9 mouse cellular contexts compared by ENCODE assay signal in genomic region chr4:53263776-53264175, GRCm38 (mm10).
DNase-seq lines count a peak whose midpoint lies in the region; ATAC-seq and TF ChIP-seq lines count a peak whose summit lies in the region.
"Had no signal": no experiment of that assay in that cellular context is flagged by ENCODE, and none has a peak within 500 bp of the region (broad histone marks: within the 10 kb centered on the region; RNA-seq: fewer than 3 reads in every experiment).

No protein-coding gene starts in this region.

- peak overlapping the region; percentile 89 for H3K27ac ChIP-seq in MEL (ENCODE audit: control insufficient read depth, low read depth, low read length)
- peak overlapping the region; percentile 50 for H3K27ac ChIP-seq in lung, embryonic 16.5 days (ENCODE audit: low read length)
- H3K27ac ChIP-seq: liver, embryonic 14.5 days had no signal

- H3K36me3 ChIP-seq in MEL (ENCODE audit: control insufficient read depth in 1 of 2, insufficient read depth in 2 of 2, low read length in 2 of 2): peaks cover 2 to 38% of the 10 kb centered on the region in 2 experiments
- no peaks in the 10 kb centered on the region for H3K36me3 ChIP-seq in lung, embryonic 16.5 days (ENCODE audit: control insufficient read depth, insufficient read depth, low read length)

- H3K4me1 ChIP-seq in MEL (ENCODE audit: control insufficient read depth in 1 of 2, insufficient read depth in 2 of 2, low read length in 2 of 2): peaks cover 12 to 42% of the 10 kb centered on the region in 2 experiments
- H3K4me1 ChIP-seq in lung, embryonic 16.5 days (replicated peaks; ENCODE audit: control insufficient read depth, insufficient read depth, low read length): peaks cover 15% of the 10 kb centered on the region

- TF ChIP-seq CTCF in MEL (IDR thresholded peaks at IDR 0.05 in 2 of 3, conservative IDR thresholded peaks at IDR 0.05 in 1 of 3; ENCODE audit: control insufficient read depth in 1 of 3, insufficient read depth in 1 of 3, low read depth in 2 of 3, low read length in 3 of 3, poor library complexity in 1 of 3, severe bottlenecking in 1 of 3): no peak

- no peaks in the 10 kb centered on the region for H3K27me3 ChIP-seq in MEL (ENCODE audit: control insufficient read depth in 1 of 2, insufficient read depth in 2 of 2, low read length in 2 of 2)
- no peaks in the 10 kb centered on the region for H3K27me3 ChIP-seq in lung, embryonic 16.5 days (ENCODE audit: control insufficient read depth, insufficient read depth, low read depth, low read length)

- no peak for TF ChIP-seq POLR2A in MEL (IDR thresholded peaks at IDR 0.05; ENCODE audit: control insufficient read depth in 1 of 2, insufficient read depth in 1 of 2, low read depth in 1 of 2, low read length in 2 of 2, poor library complexity in 1 of 2)

- DNase-seq in MEL (ENCODE audit: low read depth, low spot score): peak; percentile 28
- peak; percentile 65 for DNase-seq in cerebellum, adult 11-12 months
- peak; percentile 51 to 69 for DNase-seq in frontal cortex, postnatal 14 days (ENCODE audit: low spot score in 2 of 2)
- DNase-seq in heart, postnatal 4 days: peak; percentile 92
- DNase-seq in layer of hippocampus, adult 11-12 months (ENCODE audit: low spot score): peak; percentile 81
- DNase-seq in right cerebral cortex, postnatal 10 days (ENCODE audit: low spot score in 2 of 2): peak; percentile 84 to 88

- TF ChIP-seq EP300 in MEL (IDR thresholded peaks at IDR 0.05; ENCODE audit: low read depth in 1 of 2, low read length in 2 of 2): no peak

- 19% methylated on average over 13 of the region's 13 CpGs for WGBS in lung, embryonic 16.5 days

- peaks cover 24% of the 10 kb centered on the region for H3K79me2 ChIP-seq in MEL (ENCODE audit: control insufficient read depth, insufficient read depth, low read length, poor library complexity)

- H3K9me3 ChIP-seq in MEL (replicated peaks; ENCODE audit: insufficient read depth, low read length): no peaks in the 10 kb centered on the region
- 0 out of 2 replicates have a peak, but pooled peaks cover 5% of the 10 kb centered on the region for H3K9me3 ChIP-seq in lung, embryonic 16.5 days (ENCODE audit: control insufficient read depth, low read length)

- peak overlapping the region; percentile 9; the same call in 1 of the 2 replicates for H3K4me2 ChIP-seq in lung, embryonic 16.5 days (ENCODE audit: low read depth, low read length)

- no peak overlapping the region for H3K4me3 ChIP-seq in MEL (ENCODE audit: control insufficient read depth in 1 of 2, insufficient read depth in 1 of 2, low read depth in 2 of 2, low read length in 2 of 2)
- no peak overlapping the region for H3K4me3 ChIP-seq in lung, embryonic 16.5 days (ENCODE audit: low read length)

- no peak for TF ChIP-seq RAD21 in MEL (IDR thresholded peaks at IDR 0.05; ENCODE audit: low read depth, low read length)

- H3K9ac ChIP-seq in MEL (ENCODE audit: control insufficient read depth, low read depth, low read length, poor library complexity, severe bottlenecking): peak overlapping the region; percentile 36
- H3K9ac ChIP-seq in lung, embryonic 16.5 days (ENCODE audit: low read length): peak overlapping the region; percentile 22; the same call in 1 of the 2 replicates
- H3K9ac ChIP-seq: liver, embryonic 14.5 days had no signal

- peak; percentile 99 for ATAC-seq in lung, embryonic 16.5 days (ENCODE audit: low read depth)
- ATAC-seq in erythroblast, adult 5-6 weeks (replicated peaks; ENCODE audit: low FRiP score, poor library complexity, severe bottlenecking): no peak

TF ChIP-seq in MEL, 35 proteins besides CTCF, POLR2A, EP300 and RAD21:
- TF ChIP-seq USF2 (IDR thresholded peaks at IDR 0.05; ENCODE audit: borderline replicate concordance in 1 of 2, insufficient read depth in 1 of 2, low read depth in 1 of 2, low read length in 2 of 2) (no peak), SMC3 (IDR thresholded peaks at IDR 0.05; ENCODE audit: low read depth, low read length) (no peak), MEF2A (IDR thresholded peaks at IDR 0.05; ENCODE audit: extremely low read depth, insufficient replicate concordance, low read depth, low read length, poor library complexity, severe bottlenecking) (no peak), SIN3A (IDR thresholded peaks at IDR 0.05; ENCODE audit: low read length) (no peak), TCF12 (IDR thresholded peaks at IDR 0.05; ENCODE audit: low read depth, low read length) (no peak), HCFC1 (IDR thresholded peaks at IDR 0.05; ENCODE audit: low read depth, low read length) (no peak), ELF1 (IDR thresholded peaks at IDR 0.05; ENCODE audit: low read depth, low read length) (no peak), RCOR1 (IDR thresholded peaks at IDR 0.05; ENCODE audit: low read depth, low read length) (no peak), ETS1 (IDR thresholded peaks at IDR 0.05; ENCODE audit: low read depth, low read length) (no peak), ZNF384 (IDR thresholded peaks at IDR 0.05; ENCODE audit: low read depth, low read length) (no peak), MXI1 (IDR thresholded peaks at IDR 0.05; ENCODE audit: low read depth, low read length) (no peak; the same call in 1 of the 2 replicates), MAZ (IDR thresholded peaks at IDR 0.05; ENCODE audit: low read depth, low read length) (no peak), ZKSCAN1 (IDR thresholded peaks at IDR 0.05; ENCODE audit: low read depth, low read length) (no peak), POLR2AphosphoS2 (IDR thresholded peaks at IDR 0.05; ENCODE audit: low read length) (no peak), CHD2 (IDR thresholded peaks at IDR 0.05; ENCODE audit: low read length) (no peak), ZMIZ1 (IDR thresholded peaks at IDR 0.05; ENCODE audit: low read depth, low read length) (no peak), MYC (IDR thresholded peaks at IDR 0.05; ENCODE audit: low read depth, low read length) (no peak), BHLHE40 (IDR thresholded peaks at IDR 0.05; ENCODE audit: borderline replicate concordance, low read depth, low read length) (no peak)

Comparison
In these comparisons a context has a peak if more than half of its experiments do, and no peak if none do; other contexts are left out.
1. DNase-seq: peak in every context shown above with its lines; median percentile 92 in heart, postnatal 4 days; 86 in right cerebral cortex, postnatal 10 days; 81 in layer of hippocampus, adult 11-12 months; 65 in cerebellum, adult 11-12 months; 60 in frontal cortex, postnatal 14 days; 28 in MEL.